In the genomic region with DNA sequence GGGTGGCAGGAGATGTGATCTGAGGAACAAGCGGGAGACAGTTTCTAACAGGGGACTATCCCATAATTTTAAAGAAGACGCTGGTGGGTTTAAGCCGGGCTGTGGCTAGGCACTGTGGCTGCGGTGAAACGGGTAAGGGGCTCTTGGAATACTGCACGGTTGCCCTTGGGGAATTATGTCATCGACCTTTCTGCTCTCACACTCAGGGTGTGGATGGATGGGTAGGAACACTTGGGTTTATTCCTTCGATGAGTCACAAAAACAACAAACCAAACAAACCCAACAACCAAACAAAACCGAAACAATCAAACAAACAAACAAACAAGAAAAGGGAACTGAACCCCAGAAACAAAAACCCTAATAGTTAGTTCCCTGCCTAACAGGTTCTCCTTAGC, we compare ENCODE assay signal across 8 mouse cellular contexts. TPM values are rescaled to one million over a fixed set of nuclear protein-coding genes. Genes with fewer than 3 reads are reported as not detected.
A peak's percentile ranks its signal among the peaks of the same experiment; 100 is the strongest.
DNase-seq lines count a peak whose midpoint lies in the region; ATAC-seq and TF ChIP-seq lines count a peak whose summit lies in the region.
"Had no signal": no experiment of that assay in that cellular context is flagged by ENCODE, and none has a peak within 500 bp of the region (broad histone marks: within the 10 kb centered on the region; RNA-seq: fewer than 3 reads in every experiment).

No protein-coding gene starts in this region.

- H3K9ac ChIP-seq in forebrain, embryonic 11.5 days (ENCODE audit: low read length) = peak overlapping the region; percentile 47; the same call in 1 of the 2 replicates
- H3K9ac ChIP-seq in limb, embryonic 11.5 days (ENCODE audit: low read length) = no peak overlapping the region

- no peak overlapping the region for H3K27ac ChIP-seq in forebrain, embryonic 11.5 days (ENCODE audit: low read depth, low read length)
- H3K27ac ChIP-seq in limb, embryonic 11.5 days (replicated peaks; ENCODE audit: low read depth, low read length) = no peak overlapping the region
- H3K27ac ChIP-seq in olfactory bulb, adult 2 months (ENCODE audit: insufficient read depth, low read depth, low read length) = no peak overlapping the region

- H3K4me3 ChIP-seq in lung, adult 2 months (replicated peaks; ENCODE audit: extremely low read depth, low read depth, low read length) = no peak overlapping the region
- H3K4me3 ChIP-seq in forebrain, embryonic 11.5 days (ENCODE audit: low read depth, low read length) = peak overlapping the region; percentile 59
- H3K4me3 ChIP-seq in limb, embryonic 11.5 days (ENCODE audit: low read depth, low read length) = peak overlapping the region; percentile 63
- H3K4me3 ChIP-seq in olfactory bulb, adult 2 months (ENCODE audit: insufficient read depth, low read depth, low read length) = peak overlapping the region; percentile 77

- no peak for ATAC-seq in forebrain, embryonic 11.5 days (replicated peaks; ENCODE audit: low FRiP score)
- ATAC-seq in limb, embryonic 11.5 days (ENCODE audit: insufficient number of reproducible peaks, low FRiP score, low TSS enrichment, low read depth) = no peak

- no peak for TF ChIP-seq POLR2A in lung, adult 2 months (IDR thresholded peaks at IDR 0.05; ENCODE audit: borderline replicate concordance, extremely low read depth, low read depth, low read length)
- no peak for TF ChIP-seq POLR2A in olfactory bulb, adult 2 months (IDR thresholded peaks at IDR 0.05; ENCODE audit: insufficient read depth, low read depth, low read length)

- H3K36me3 ChIP-seq in forebrain, embryonic 11.5 days (ENCODE audit: control insufficient read depth, insufficient read depth, low read length) = no peaks in the 10 kb centered on the region
- H3K36me3 ChIP-seq in limb, embryonic 11.5 days (ENCODE audit: control insufficient read depth, insufficient read depth, low read length) = no peaks in the 10 kb centered on the region

- peak; percentile 17 for DNase-seq in lung, adult 2 months
- DNase-seq in lung, postnatal 4 days = no peak
- DNase-seq in forebrain, embryonic 11.5 days (ENCODE audit: low spot score) = no peak
- DNase-seq in limb, embryonic 11.5 days (ENCODE audit: low spot score) = no peak
- no peak for DNase-seq in spleen, postnatal 10 days (ENCODE audit: low spot score in 2 of 2)
- no peak for DNase-seq in left cerebral cortex, adult 11 months (ENCODE audit: low spot score)
- DNase-seq: spleen, adult 18-20 months had no signal

- H3K9me3 ChIP-seq in forebrain, embryonic 11.5 days (ENCODE audit: control insufficient read depth, low read length) = no peaks in the 10 kb centered on the region; the same call in 1 of the 2 replicates
- H3K9me3 ChIP-seq in limb, embryonic 11.5 days (ENCODE audit: control insufficient read depth, low read length) = no peaks in the 10 kb centered on the region

- H3K4me1 ChIP-seq in lung, adult 2 months (ENCODE audit: control insufficient read depth, insufficient read depth, low read length) = peaks cover 8% of the 10 kb centered on the region
- H3K4me1 ChIP-seq in forebrain, embryonic 11.5 days (replicated peaks; ENCODE audit: control insufficient read depth, insufficient read depth, low read length) = peaks cover 6% of the 10 kb centered on the region; the same call in 1 of the 2 replicates
- H3K4me1 ChIP-seq in limb, embryonic 11.5 days (ENCODE audit: control insufficient read depth, insufficient read depth, low read length) = no peaks in the 10 kb centered on the region; the same call in 1 of the 2 replicates
- H3K4me1 ChIP-seq in olfactory bulb, adult 2 months (ENCODE audit: control insufficient read depth, insufficient read depth, low read length) = peaks cover 21% of the 10 kb centered on the region

- H3K27me3 ChIP-seq in forebrain, embryonic 11.5 days (ENCODE audit: control insufficient read depth, insufficient read depth, low read length) = no peaks in the 10 kb centered on the region
- H3K27me3 ChIP-seq in limb, embryonic 11.5 days (ENCODE audit: control insufficient read depth, insufficient read depth, low read length) = 0 out of 2 replicates have a peak, but pooled peaks cover 2% of the 10 kb centered on the region

- WGBS in lung, adult 2 months = 19% methylated on average over 9 of the region's 9 CpGs
- 12% methylated on average over 9 of the region's 9 CpGs for WGBS in forebrain, embryonic 11.5 days
- WGBS in limb, embryonic 11.5 days = 14% methylated on average over 9 of the region's 9 CpGs
- WGBS in olfactory bulb, adult 2 months = 13% methylated on average over 9 of the region's 9 CpGs

- TF ChIP-seq CTCF in lung, adult 2 months (IDR thresholded peaks at IDR 0.05; ENCODE audit: insufficient read depth, low read length) = no peak
- no peak for TF ChIP-seq CTCF in olfactory bulb, adult 2 months (IDR thresholded peaks at IDR 0.05; ENCODE audit: insufficient read depth, low read depth, low read length)

- H3K4me2 ChIP-seq in forebrain, embryonic 11.5 days (ENCODE audit: low read depth, low read length, severe bottlenecking) = peak overlapping the region; percentile 96
- H3K4me2 ChIP-seq in limb, embryonic 11.5 days (ENCODE audit: low read depth, severe bottlenecking) = peak overlapping the region; percentile 93

RNA-seq across cellular contexts. Expression of a gene that starts 0.6 kb away (rescaled TPM):
- polyA plus RNA-seq in lung, adult 2 months (2012; rRNA removed) = 58.2 and 84.6 TPM in 2 replicates
- 3.0 and 3.2 TPM in 2 replicates for polyA plus RNA-seq in forebrain, embryonic 11.5 days (2014; fragmentation: Nextera tagmentation; extraction: Ambion mirVana)
- 2.1 and 2.6 TPM in 2 replicates for polyA plus RNA-seq in limb, embryonic 11.5 days (2014; fragmentation: Nextera tagmentation; extraction: Ambion mirVana)
- polyA plus RNA-seq in olfactory bulb, adult 2 months (2012; ENCODE audit: insufficient read depth, insufficient read length, low replicate concordance, missing spikeins) = not detected in 2 replicates

RNA-seq across cellular contexts. Expression of a gene that starts 0.8 kb away (rescaled TPM):
- 1.3 and 1.4 TPM in 2 replicates for polyA plus RNA-seq in lung, adult 2 months (2012; rRNA removed)
- polyA plus RNA-seq in forebrain, embryonic 11.5 days (2014; fragmentation: Nextera tagmentation; extraction: Ambion mirVana) = 0.35 and 0.44 TPM in 2 replicates
- polyA plus RNA-seq in limb, embryonic 11.5 days (2014; fragmentation: Nextera tagmentation; extraction: Ambion mirVana) = 0.13 TPM in 1 of 2 replicates, not detected in the other
- not detected in 2 replicates for polyA plus RNA-seq in olfactory bulb, adult 2 months (2012; ENCODE audit: insufficient read depth, insufficient read length, low replicate concordance, missing spikeins)
